Mouse (Mus musculus) MEL (cell line): ENCODE data around the gene Tex46. TPM values are rescaled to one million over a fixed set of nuclear protein-coding genes. Genes with fewer than 3 reads are reported as not detected.
A peak's percentile ranks its signal among the peaks of the same experiment; 100 is the strongest.

ENCODE experiments used
- DNase-seq: peaks from one replicate; pipeline ENCODE4 v3.0.0; 2011; ENCODE audit warnings: low read depth, low spot score
- H3K27ac ChIP-seq: 2 replicates; pipeline ENCODE4 v1.5.1; 2012; ENCODE audit warnings: low read depth, mild to moderate bottlenecking, control low read depth, low read length, moderate library complexity; ENCODE audit not compliant: control insufficient read depth
- H3K27me3 ChIP-seq, 2 experiments: fragments of 150-350 bp in 1 of 2; sonication (generic) in 1 of 2; 2 replicates each; pipeline ENCODE4 v1.6.1; 2012; ENCODE audit warnings: low read length in 2 of 2, mild to moderate bottlenecking in 2 of 2, improper control_type of control experiment in 1 of 2, moderate library complexity in 1 of 2; ENCODE audit not compliant: insufficient read depth in 2 of 2, control insufficient read depth in 1 of 2
- H3K36me3 ChIP-seq, 2 experiments: 2 replicates each; pipeline ENCODE4 v1.6.1; 2012 to 2014; ENCODE audit warnings: low read length in 2 of 2, improper control_type of control experiment in 1 of 2, inconsistent platforms in 1 of 2, mild to moderate bottlenecking in 1 of 2; ENCODE audit not compliant: insufficient read depth in 2 of 2, control insufficient read depth in 1 of 2
- H3K4me1 ChIP-seq, 2 experiments: fragments of 150-350 bp in 1 of 2; sonication (generic) in 1 of 2; 2 replicates each; pipeline ENCODE4 v1.6.1; 2012; ENCODE audit warnings: low read length in 2 of 2, improper control_type of control experiment in 1 of 2, mild to moderate bottlenecking in 1 of 2; ENCODE audit not compliant: insufficient read depth in 2 of 2, control insufficient read depth in 1 of 2
- H3K4me3 ChIP-seq, 2 experiments: fragments of 150-350 bp in 1 of 2; sonication (generic) in 1 of 2; 2 replicates each; pipeline ENCODE4 v1.5.1; 2012; ENCODE audit warnings: low read depth in 2 of 2, low read length in 2 of 2, mild to moderate bottlenecking in 2 of 2, moderate library complexity in 2 of 2, control low read depth in 1 of 2, improper control_type of control experiment in 1 of 2; ENCODE audit not compliant: control insufficient read depth in 1 of 2, insufficient read depth in 1 of 2
- H3K79me2 ChIP-seq: 2 replicates; pipeline ENCODE4 v1.6.1; 2012; ENCODE audit warnings: mild to moderate bottlenecking, low read length, moderate library complexity; ENCODE audit not compliant: control insufficient read depth, poor library complexity, insufficient read depth
- H3K9ac ChIP-seq: 2 replicates; pipeline ENCODE4 v1.6.1; 2012; ENCODE audit warnings: low read depth, mild to moderate bottlenecking, control low read depth, low read length, moderate library complexity; ENCODE audit not compliant: control insufficient read depth, poor library complexity, severe bottlenecking
- H3K9me3 ChIP-seq: fragments of 150-350 bp; sonication (generic); replicated peaks from 2 replicates; pipeline ENCODE4 v1.6.1; 2012; ENCODE audit warnings: mild to moderate bottlenecking, low read length, improper control_type of control experiment, moderate library complexity; ENCODE audit not compliant: insufficient read depth
- CTCF ChIP-seq, 3 experiments: IDR thresholded peaks in 2 of 3; conservative IDR thresholded peaks in 1 of 3; 2 replicates each; pipeline ENCODE4 v1.5.1; 2011 to 2012; ENCODE audit warnings: low read length in 3 of 3, low read depth in 2 of 3, mild to moderate bottlenecking in 2 of 3, improper control_type of control experiment in 1 of 3, inconsistent platforms in 1 of 3, mixed read lengths in 1 of 3, moderate library complexity in 1 of 3; ENCODE audit not compliant: control insufficient read depth in 1 of 3, insufficient read depth in 1 of 3, poor library complexity in 1 of 3, severe bottlenecking in 1 of 3
- ELF1 ChIP-seq: IDR thresholded peaks from 2 replicates; pipeline ENCODE4 v1.6.1; 2014; ENCODE audit warnings: low read depth, mild to moderate bottlenecking, inconsistent platforms, low read length, improper control_type of control experiment, moderate library complexity
- EP300 ChIP-seq, 2 experiments: IDR thresholded peaks; 2 replicates each; pipeline ENCODE4 v1.6.1; 2011; ENCODE audit warnings: improper control_type of control experiment in 2 of 2, low read length in 2 of 2, low read depth in 1 of 2, mild to moderate bottlenecking in 1 of 2
- ETS1 ChIP-seq: IDR thresholded peaks from 2 replicates; pipeline ENCODE4 v1.6.1; 2012; ENCODE audit warnings: low read depth, mild to moderate bottlenecking, inconsistent platforms, low read length, improper control_type of control experiment, moderate library complexity
- GABPA ChIP-seq: IDR thresholded peaks from 2 replicates; pipeline ENCODE4 v1.6.1; 2012; ENCODE audit warnings: low read depth, mild to moderate bottlenecking, inconsistent platforms, low read length, improper control_type of control experiment, moderate library complexity
- GATA1 ChIP-seq: IDR thresholded peaks from 2 replicates; pipeline ENCODE4 v1.6.1; 2011; ENCODE audit warnings: low read depth, low read length, improper control_type of control experiment
- HCFC1 ChIP-seq: IDR thresholded peaks from 2 replicates; pipeline ENCODE4 v1.6.1; 2012; ENCODE audit warnings: low read depth, mild to moderate bottlenecking, inconsistent platforms, low read length, improper control_type of control experiment, moderate library complexity
- JUND ChIP-seq: IDR thresholded peaks from 2 replicates; pipeline ENCODE4 v1.6.1; 2011; ENCODE audit warnings: low read depth, mild to moderate bottlenecking, improper control_type of control experiment, low read length
- KAT2A ChIP-seq: conservative IDR thresholded peaks from 2 replicates; pipeline ENCODE4 v1.6.1; 2012; ENCODE audit warnings: low read depth, low read length, improper control_type of control experiment, inconsistent platforms
- MAFK ChIP-seq: IDR thresholded peaks from 2 replicates; pipeline ENCODE4 v1.6.1; 2011; ENCODE audit warnings: low read depth, mild to moderate bottlenecking, low read length, improper control_type of control experiment, borderline replicate concordance
- MAX ChIP-seq: IDR thresholded peaks from 2 replicates; pipeline ENCODE4 v1.6.1; 2011; ENCODE audit warnings: low read length, improper control_type of control experiment
- MAZ ChIP-seq: IDR thresholded peaks from 2 replicates; pipeline ENCODE4 v1.6.1; 2012; ENCODE audit warnings: low read depth, mild to moderate bottlenecking, inconsistent platforms, low read length, improper control_type of control experiment
- MXI1 ChIP-seq: IDR thresholded peaks from 2 replicates; pipeline ENCODE4 v1.6.1; 2011; ENCODE audit warnings: mild to moderate bottlenecking, low read depth, low read length, improper control_type of control experiment
- NELFE ChIP-seq: IDR thresholded peaks from 2 replicates; pipeline ENCODE4 v1.6.1; 2011; ENCODE audit warnings: low read depth, low read length, improper control_type of control experiment
- POLR2AphosphoS5 ChIP-seq: IDR thresholded peaks from 2 replicates; pipeline ENCODE4 v1.6.1; 2012; ENCODE audit warnings: low read depth, borderline replicate concordance, mild to moderate bottlenecking, inconsistent platforms, low read length, moderate library complexity, mixed read lengths
- RAD21 ChIP-seq: IDR thresholded peaks from 2 replicates; pipeline ENCODE4 v1.6.1; 2011; ENCODE audit warnings: mild to moderate bottlenecking, low read depth, low read length, improper control_type of control experiment
- RCOR1 ChIP-seq: IDR thresholded peaks from 2 replicates; pipeline ENCODE4 v1.6.1; 2012; ENCODE audit warnings: low read depth, mild to moderate bottlenecking, inconsistent platforms, low read length, improper control_type of control experiment
- SIN3A ChIP-seq: IDR thresholded peaks from 2 replicates; pipeline ENCODE4 v1.6.1; 2012; ENCODE audit warnings: low read length, improper control_type of control experiment, inconsistent platforms
- SMC3 ChIP-seq: IDR thresholded peaks from 2 replicates; pipeline ENCODE4 v1.6.1; 2011; ENCODE audit warnings: low read depth, low read length, improper control_type of control experiment
- TAL1 ChIP-seq: IDR thresholded peaks from 2 replicates; pipeline ENCODE4 v1.6.1; 2012; ENCODE audit warnings: mild to moderate bottlenecking, inconsistent platforms, low read length, moderate library complexity, mixed read lengths
- TBP ChIP-seq: IDR thresholded peaks from 2 replicates; pipeline ENCODE4 v1.8.0; 2011; ENCODE audit warnings: low read depth, low read length, improper control_type of control experiment
- TCF12 ChIP-seq: IDR thresholded peaks from 2 replicates; pipeline ENCODE4 v1.6.1; 2014; ENCODE audit warnings: low read depth, mild to moderate bottlenecking, inconsistent platforms, low read length, improper control_type of control experiment, moderate library complexity
- USF1 ChIP-seq: IDR thresholded peaks from 2 replicates; pipeline ENCODE4 v1.6.1; 2014; ENCODE audit warnings: low read depth, mild to moderate bottlenecking, inconsistent platforms, low read length, improper control_type of control experiment, moderate library complexity
- USF2 ChIP-seq, 2 experiments: IDR thresholded peaks; 2 replicates each; pipeline ENCODE4 v1.6.1; 2011 to 2012; ENCODE audit warnings: improper control_type of control experiment in 2 of 2, low read length in 2 of 2, borderline replicate concordance in 1 of 2, inconsistent platforms in 1 of 2, low read depth in 1 of 2, mild to moderate bottlenecking in 1 of 2; ENCODE audit not compliant: insufficient read depth in 1 of 2
- ZC3H11A ChIP-seq: IDR thresholded peaks from 2 replicates; pipeline ENCODE4 v1.6.1; 2012; ENCODE audit warnings: low read depth, mild to moderate bottlenecking, inconsistent platforms, low read length, improper control_type of control experiment
- polyA plus RNA-seq, 2 experiments: library from polyadenylated mRNA; stranded (reverse) in 1 of 2; unstranded in 1 of 2; fragments of >175 nt in 1 of 2; fragments of >200 nt in 1 of 2; gene quantifications; 2 replicates each; pipeline versions ENCODE4 v1.2.1 to v1.2.4; 2012; ENCODE audit warnings: low replicate concordance in 2 of 2, low read depth in 1 of 2; ENCODE audit not compliant: insufficient read length in 2 of 2, insufficient read depth in 1 of 2, missing spikeins in 1 of 2
- total RNA-seq: library from RNA; depleted of rRNA; stranded (reverse); fragments of 300-350 nt; gene quantifications from 2 replicates; pipeline ENCODE4 v1.2.3, GENCODE M21; 2012

Tex46 gene
- total and polyA plus RNA-seq, 3 experiments, result not detected

GRCm38 (mm10) chr4:136621336-136621735 is 11.1 kb downstream of the Tex46 start:
- peak; percentile 69 for DNase-seq
- H3K4me1 ChIP-seq, result no peaks in the 10 kb centered on the region
- no peak overlapping the region for H3K4me3 ChIP-seq
- no peak overlapping the region for H3K27ac ChIP-seq
- H3K9me3 ChIP-seq, result no peaks in the 10 kb centered on the region
- TF ChIP-seq EP300 (IDR thresholded peaks at IDR 0.05; ENCODE audit: low read depth in 1 of 2, low read length in 2 of 2), result no peak
- TF ChIP-seq SMC3, result peak; percentile 85
- TF ChIP-seq MXI1, result no peak
- TF ChIP-seq CTCF (IDR thresholded peaks at IDR 0.05 in 2 of 3, conservative IDR thresholded peaks at IDR 0.05 in 1 of 3; ENCODE audit: control insufficient read depth in 1 of 3, insufficient read depth in 1 of 3, low read depth in 2 of 3, low read length in 3 of 3, poor library complexity in 1 of 3, severe bottlenecking in 1 of 3), result peak; percentile 43 to 80 (median 57)
- TF ChIP-seq POLR2AphosphoS5, result no peak
- TF ChIP-seq TCF12, result no peak
- TF ChIP-seq MAFK, result no peak
- no peak for TF ChIP-seq ETS1
- TF ChIP-seq ELF1, result no peak
- TF ChIP-seq MAZ, result no peak
- TF ChIP-seq GATA1, result no peak
- no peak for TF ChIP-seq NELFE
- no peak for TF ChIP-seq MAX
- TF ChIP-seq RCOR1, result no peak
- no peak for TF ChIP-seq GABPA
- no peak for TF ChIP-seq KAT2A
- no peak for TF ChIP-seq HCFC1
- TF ChIP-seq ZC3H11A, result peak; percentile 86
- TF ChIP-seq TAL1, result no peak
- TF ChIP-seq SIN3A, result no peak
- no peak for TF ChIP-seq JUND
- no peak for TF ChIP-seq USF2 (IDR thresholded peaks at IDR 0.05; ENCODE audit: borderline replicate concordance in 1 of 2, insufficient read depth in 1 of 2, low read depth in 1 of 2, low read length in 2 of 2)
- TF ChIP-seq RAD21, result peak; percentile 83
- no peak for TF ChIP-seq USF1
- no peak for TF ChIP-seq TBP
- H3K9ac ChIP-seq, result no peak overlapping the region
- H3K79me2 ChIP-seq, result no peaks in the 10 kb centered on the region
- no peaks in the 10 kb centered on the region; a peak in 2 of 4 replicates for H3K27me3 ChIP-seq
- H3K36me3 ChIP-seq, result no peaks in the 10 kb centered on the region
